8 mouse cellular contexts compared by ENCODE assay signal in genomic region chr10:74920853-74921567, GRCm38 (mm10). TPM values are rescaled to one million over a fixed set of nuclear protein-coding genes. Genes with fewer than 3 reads are reported as not detected.
A peak's percentile ranks its signal among the peaks of the same experiment; 100 is the strongest.
DNase-seq lines count a peak whose midpoint lies in the region; ATAC-seq and TF ChIP-seq lines count a peak whose summit lies in the region.

No protein-coding gene starts in this region.

- H3K9me3 ChIP-seq in forebrain, embryonic 11.5 days (ENCODE audit: control insufficient read depth, low read length) = no peaks in the 10 kb centered on the region
- H3K9me3 ChIP-seq in forebrain, embryonic 10.5 days = no peaks in the 10 kb centered on the region
- H3K9me3 ChIP-seq in forebrain, embryonic 12.5 days = no peaks in the 10 kb centered on the region
- H3K9me3 ChIP-seq in hindbrain, embryonic 16.5 days (ENCODE audit: control insufficient read depth, low read length) = no peaks in the 10 kb centered on the region
- H3K9me3 ChIP-seq in limb, embryonic 14.5 days (ENCODE audit: control insufficient read depth, low read length) = no peaks in the 10 kb centered on the region
- no peaks in the 10 kb centered on the region for H3K9me3 ChIP-seq in neural tube, embryonic 13.5 days

- H3K4me2 ChIP-seq in forebrain, embryonic 11.5 days (ENCODE audit: low read depth, low read length, severe bottlenecking) = no peak overlapping the region
- H3K4me2 ChIP-seq in forebrain, embryonic 12.5 days = no peak overlapping the region
- peak overlapping the region; percentile 24; the same call in 1 of the 2 replicates for H3K4me2 ChIP-seq in hindbrain, embryonic 16.5 days (ENCODE audit: low read length)
- no peak overlapping the region for H3K4me2 ChIP-seq in limb, embryonic 14.5 days (replicated peaks; ENCODE audit: low read depth, low read length, severe bottlenecking)
- no peak overlapping the region for H3K4me2 ChIP-seq in neural tube, embryonic 13.5 days

- ATAC-seq in forebrain, embryonic 11.5 days (replicated peaks; ENCODE audit: low FRiP score) = peak; percentile 53; the same call in 1 of the 2 replicates
- peak; percentile 57 for ATAC-seq in forebrain, embryonic 12.5 days (ENCODE audit: low FRiP score)
- peak; percentile 49 for ATAC-seq in hindbrain, embryonic 16.5 days
- 0 out of 2 replicates have a peak, but pooled peaks have one; percentile 28 for ATAC-seq in limb, embryonic 14.5 days (ENCODE audit: low FRiP score, low read depth)
- peak; percentile 54 for ATAC-seq in neural tube, embryonic 13.5 days (ENCODE audit: low read depth)

- TF ChIP-seq POLR2A in limb, embryonic 14.5 days (IDR thresholded peaks at IDR 0.05; ENCODE audit: borderline replicate concordance, extremely low read depth, insufficient read depth, insufficient read length) = no peak

- no peak overlapping the region for H3K4me3 ChIP-seq in forebrain, embryonic 11.5 days (ENCODE audit: low read depth, low read length)
- no peak overlapping the region for H3K4me3 ChIP-seq in forebrain, embryonic 10.5 days
- no peak overlapping the region for H3K4me3 ChIP-seq in forebrain, embryonic 12.5 days (replicated peaks)
- no peak overlapping the region for H3K4me3 ChIP-seq in hindbrain, embryonic 16.5 days (ENCODE audit: low read length)
- H3K4me3 ChIP-seq in limb, embryonic 14.5 days (replicated peaks; ENCODE audit: low read length) = no peak overlapping the region
- H3K4me3 ChIP-seq in neural tube, embryonic 13.5 days = no peak overlapping the region

- no peaks in the 10 kb centered on the region for H3K27me3 ChIP-seq in forebrain, embryonic 11.5 days (ENCODE audit: control insufficient read depth, insufficient read depth, low read length)
- H3K27me3 ChIP-seq in forebrain, embryonic 10.5 days (ENCODE audit: poor library complexity, severe bottlenecking) = no peaks in the 10 kb centered on the region
- H3K27me3 ChIP-seq in forebrain, embryonic 12.5 days = 0 out of 2 replicates have a peak, but pooled peaks cover 3% of the 10 kb centered on the region
- no peaks in the 10 kb centered on the region for H3K27me3 ChIP-seq in hindbrain, embryonic 16.5 days (replicated peaks; ENCODE audit: control insufficient read depth, insufficient read depth, low read length)
- no peaks in the 10 kb centered on the region for H3K27me3 ChIP-seq in limb, embryonic 14.5 days (ENCODE audit: control insufficient read depth, insufficient read depth, low read length)
- H3K27me3 ChIP-seq in neural tube, embryonic 13.5 days = no peaks in the 10 kb centered on the region

- no peak overlapping the region for H3K27ac ChIP-seq in forebrain, embryonic 11.5 days (ENCODE audit: low read depth, low read length)
- no peak overlapping the region for H3K27ac ChIP-seq in forebrain, embryonic 10.5 days
- no peak overlapping the region for H3K27ac ChIP-seq in forebrain, embryonic 12.5 days
- no peak overlapping the region for H3K27ac ChIP-seq in hindbrain, embryonic 16.5 days (ENCODE audit: low read depth, low read length)
- no peak overlapping the region for H3K27ac ChIP-seq in limb, embryonic 14.5 days (replicated peaks; ENCODE audit: low read depth, low read length)
- H3K27ac ChIP-seq in neural tube, embryonic 13.5 days (replicated peaks) = no peak overlapping the region

- peak; percentile 73 for DNase-seq in forebrain, embryonic 11.5 days (ENCODE audit: low spot score)
- DNase-seq in forebrain, embryonic 10.5 days (ENCODE audit: extremely low spot score, low spot score) = no peak
- peak; percentile 91 for DNase-seq in MN1 (ENCODE audit: low spot score)
- no peak for DNase-seq in limb, embryonic 14.5 days (ENCODE audit: low spot score)
- DNase-seq in thymus, postnatal 14 days = peak; percentile 67

- H3K9ac ChIP-seq in forebrain, embryonic 11.5 days (ENCODE audit: low read length) = no peak overlapping the region
- no peak overlapping the region for H3K9ac ChIP-seq in forebrain, embryonic 12.5 days
- no peak overlapping the region for H3K9ac ChIP-seq in hindbrain, embryonic 16.5 days (ENCODE audit: low read depth, low read length)
- H3K9ac ChIP-seq in limb, embryonic 14.5 days (ENCODE audit: low read depth, low read length, severe bottlenecking) = no peak overlapping the region
- H3K9ac ChIP-seq in neural tube, embryonic 13.5 days = no peak overlapping the region

- no peaks in the 10 kb centered on the region for H3K4me1 ChIP-seq in forebrain, embryonic 11.5 days (replicated peaks; ENCODE audit: control insufficient read depth, insufficient read depth, low read length)
- H3K4me1 ChIP-seq in forebrain, embryonic 10.5 days = peaks cover 10% of the 10 kb centered on the region
- peaks cover 14% of the 10 kb centered on the region; the same call in 1 of the 2 replicates for H3K4me1 ChIP-seq in forebrain, embryonic 12.5 days
- H3K4me1 ChIP-seq in hindbrain, embryonic 16.5 days (ENCODE audit: control insufficient read depth, insufficient read depth, low read depth, low read length) = no peaks in the 10 kb centered on the region; the same call in none of the 2 replicates
- no peaks in the 10 kb centered on the region for H3K4me1 ChIP-seq in limb, embryonic 14.5 days (ENCODE audit: control insufficient read depth, insufficient read depth, low read length)
- peaks cover 4% of the 10 kb centered on the region for H3K4me1 ChIP-seq in neural tube, embryonic 13.5 days (replicated peaks)

- 46% methylated on average over 17 of the region's 17 CpGs for WGBS in forebrain, embryonic 11.5 days
- WGBS in forebrain, embryonic 10.5 days = 50% methylated on average over 17 of the region's 17 CpGs
- WGBS in forebrain, embryonic 12.5 days = 49% methylated on average over 17 of the region's 17 CpGs
- WGBS in hindbrain, embryonic 16.5 days = 42% methylated on average over 17 of the region's 17 CpGs
- WGBS in limb, embryonic 14.5 days = 37% methylated on average over 17 of the region's 17 CpGs
- 44% methylated on average over 17 of the region's 17 CpGs for WGBS in neural tube, embryonic 13.5 days

- no peaks in the 10 kb centered on the region for H3K36me3 ChIP-seq in forebrain, embryonic 11.5 days (ENCODE audit: control insufficient read depth, insufficient read depth, low read length)
- H3K36me3 ChIP-seq in forebrain, embryonic 10.5 days (replicated peaks) = no peaks in the 10 kb centered on the region
- no peaks in the 10 kb centered on the region for H3K36me3 ChIP-seq in forebrain, embryonic 12.5 days (replicated peaks)
- no peaks in the 10 kb centered on the region for H3K36me3 ChIP-seq in hindbrain, embryonic 16.5 days (ENCODE audit: control insufficient read depth, insufficient read depth, low read length)
- H3K36me3 ChIP-seq in limb, embryonic 14.5 days (ENCODE audit: control insufficient read depth, insufficient read depth, low read length) = no peaks in the 10 kb centered on the region
- no peaks in the 10 kb centered on the region for H3K36me3 ChIP-seq in neural tube, embryonic 13.5 days

RNA-seq across cellular contexts. Expression of gene Gnaz, which starts 46.0 kb away (rescaled TPM):
- 10.2 and 10.8 TPM in 2 replicates for polyA plus RNA-seq in forebrain, embryonic 11.5 days (2014; fragmentation: Nextera tagmentation; extraction: Ambion mirVana)
- polyA plus RNA-seq in forebrain, embryonic 10.5 days (2016; fragmentation: Nextera tagmentation; extraction: Ambion mirVana) = 5.2 and 5.9 TPM in 2 replicates
- polyA plus RNA-seq in forebrain, embryonic 12.5 days (2016; fragmentation: Nextera tagmentation; extraction: Ambion mirVana) = 14.0 and 18.5 TPM in 2 replicates
- polyA plus RNA-seq in hindbrain, embryonic 16.5 days (2015; fragmentation: Nextera tagmentation; extraction: Ambion mirVana) = 87.3 and 96.0 TPM in 2 replicates
- polyA plus RNA-seq in limb, embryonic 14.5 days (2012; rRNA removed) = 2.1 and 3.1 TPM in 2 replicates
- polyA plus RNA-seq in limb, embryonic 14.5 days (2014; fragmentation: Nextera tagmentation; extraction: Ambion mirVana) = 2.9 and 3.0 TPM in 2 replicates
- 46.1 and 51.9 TPM in 2 replicates for polyA plus RNA-seq in neural tube, embryonic 13.5 days (2015; fragmentation: Nextera tagmentation; extraction: Ambion mirVana)

Comparison
In these comparisons a context has a peak if more than half of its experiments do, and no peak if none do; other contexts are left out.
1. DNase-seq: peak in forebrain, embryonic 11.5 days (single experiment), MN1 (single experiment) and thymus, postnatal 14 days (single experiment); none in forebrain, embryonic 10.5 days (single experiment) and limb, embryonic 14.5 days (single experiment).
2. Peak in every context shown above with its lines, with median percentiles within 50 percentile points of each other: ATAC-seq.